Mouse (Mus musculus) hindlimb bud, embryonic 11.5 days (tissue): ENCODE results near the gene Ncoa1.
A peak's percentile ranks its signal among the peaks of the same experiment; 100 is the strongest.

ENCODE experiments used
- DNase-seq: peaks from one replicate; pipeline ENCODE4 v3.0.0-alpha.2; 2012; ENCODE audit warnings: low read depth, low spot score; ENCODE audit errors: extremely low spot score

Ncoa1 gene

DNA sequence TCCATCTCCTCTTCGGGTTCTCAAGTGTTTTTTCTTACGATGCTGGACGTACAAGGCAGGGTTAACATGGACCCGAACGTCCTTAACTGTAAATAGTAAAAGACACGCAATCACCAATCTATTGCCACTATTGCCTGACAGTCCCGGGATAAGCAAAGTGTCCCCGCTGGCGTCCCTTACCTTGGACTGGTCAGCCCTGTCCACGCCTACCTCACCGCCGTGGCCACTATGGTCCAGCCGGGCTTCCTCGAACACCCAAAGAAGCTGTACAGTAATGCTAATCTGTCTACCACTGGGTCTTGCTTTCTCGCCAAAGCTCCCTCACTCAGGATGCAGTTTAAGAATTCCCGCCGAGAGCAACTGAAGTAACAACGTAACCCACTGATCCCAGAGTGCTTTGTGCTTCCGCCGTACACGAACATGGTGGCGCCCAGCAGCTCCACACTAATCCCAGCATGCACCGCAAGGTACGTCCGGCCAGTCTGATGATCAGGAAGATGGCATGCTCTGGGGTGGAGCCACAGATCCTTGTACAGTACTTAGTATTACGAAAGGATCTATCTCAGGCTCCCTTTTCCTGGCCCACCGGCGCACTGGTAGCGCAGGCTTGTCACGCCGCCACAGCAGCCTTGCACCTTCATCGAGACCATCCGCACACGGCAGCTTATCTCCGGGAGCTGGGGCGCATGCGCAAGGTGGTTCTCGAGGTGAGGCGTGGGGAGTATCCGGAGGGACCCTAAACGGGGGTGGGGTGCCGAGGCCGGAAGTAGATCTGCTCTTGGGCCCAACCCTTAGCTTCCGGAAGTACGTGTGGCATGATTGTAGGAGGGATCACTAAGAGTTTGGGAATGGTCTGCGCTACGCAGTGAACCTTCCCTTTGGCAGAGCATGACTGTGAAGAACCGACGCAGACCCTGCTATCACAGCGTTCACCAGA, 243.1 kb downstream of the Ncoa1 start, which contains the start of the genes Ptrhd1 and Cenpo:
Ptrhd1 (plus strand) TSS at position 456 of the 937 bp plus-strand sequence.
Cenpo (minus strand) TSS at position 723 of the 937 bp plus-strand sequence.
- DNase-seq, result peak; percentile 89

DNA sequence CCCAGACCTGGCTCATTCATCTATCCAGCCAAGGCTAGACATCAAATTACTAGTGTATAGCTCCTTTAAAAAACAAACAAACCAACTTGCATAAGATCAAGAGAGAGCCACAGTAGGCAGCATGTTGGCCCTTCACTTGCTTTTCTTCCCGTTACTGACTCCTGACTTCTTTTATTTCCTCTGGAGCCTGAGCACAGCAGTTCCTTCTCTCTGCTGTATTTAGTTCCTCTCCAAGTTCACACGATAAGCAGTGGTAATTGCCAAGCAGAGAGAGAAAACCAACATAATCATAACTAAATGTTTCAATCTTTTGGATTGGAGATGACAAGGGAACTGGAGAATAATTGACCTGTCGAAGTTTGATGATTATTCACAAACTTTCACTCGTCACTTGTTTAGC, 244.2 kb downstream of the Ncoa1 start:
- DNase-seq, result no peak

DNA sequence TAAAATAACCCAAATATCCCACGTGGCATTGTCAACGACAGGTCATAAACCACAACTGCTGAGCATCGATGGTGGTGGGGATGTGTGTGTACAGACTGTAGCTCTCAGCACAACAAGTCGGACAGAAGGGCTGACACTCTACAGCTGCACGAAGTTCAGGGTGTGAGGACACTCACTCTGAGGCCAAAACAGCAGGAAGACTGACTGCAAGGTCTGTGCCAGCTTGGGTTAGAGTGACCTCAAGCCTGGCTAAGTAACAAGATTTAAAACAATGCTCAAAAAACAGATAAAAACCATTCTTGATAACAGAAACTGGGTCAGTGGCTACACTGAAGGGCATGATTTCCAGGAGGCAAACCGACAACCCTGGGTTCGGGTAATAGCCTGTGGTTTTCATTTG, 246.8 kb downstream of the Ncoa1 start:
- DNase-seq, result no peak

DNA sequence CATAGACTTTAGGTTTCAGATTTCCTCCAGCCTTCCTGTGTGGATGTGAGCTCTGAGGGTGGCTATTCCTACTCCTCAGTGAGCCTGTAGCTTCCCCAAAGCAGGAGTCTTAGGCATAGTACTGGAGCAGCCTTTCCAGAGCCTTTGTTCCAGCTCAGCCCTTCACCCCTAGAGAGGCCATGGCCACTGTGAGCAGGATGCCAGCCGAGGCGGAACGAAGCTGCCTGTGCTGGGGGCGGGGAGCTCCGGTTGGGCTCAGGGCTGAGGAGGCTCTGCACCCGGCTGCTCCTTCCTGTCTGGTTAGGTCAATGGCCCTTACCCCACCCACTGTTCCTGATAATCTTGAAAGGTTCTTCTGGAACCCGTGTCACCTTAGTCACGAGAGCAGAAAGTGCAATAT, 264.1 kb downstream of the Ncoa1 start:
- DNase-seq, result no peak

DNA sequence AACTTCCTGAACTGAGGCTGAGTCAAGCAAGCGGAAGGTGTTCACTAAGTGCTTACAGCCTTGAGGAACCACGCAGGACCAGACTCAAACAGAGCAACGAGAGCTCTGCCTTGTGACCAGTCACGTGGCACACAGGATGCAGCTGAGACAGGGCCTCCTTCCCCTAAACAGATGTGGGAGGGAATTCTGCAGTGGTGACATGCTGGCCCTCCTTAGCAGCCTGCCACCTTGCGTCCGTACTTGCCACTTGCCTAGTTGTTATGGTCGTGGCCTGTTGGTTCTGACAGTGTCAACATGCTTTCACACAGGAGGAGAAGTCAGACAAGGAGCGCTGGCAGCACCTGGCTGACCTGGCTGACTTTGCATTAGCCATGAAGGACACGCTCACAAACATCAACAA, 265.8 kb downstream of the Ncoa1 start:
- no peak for DNase-seq

DNA sequence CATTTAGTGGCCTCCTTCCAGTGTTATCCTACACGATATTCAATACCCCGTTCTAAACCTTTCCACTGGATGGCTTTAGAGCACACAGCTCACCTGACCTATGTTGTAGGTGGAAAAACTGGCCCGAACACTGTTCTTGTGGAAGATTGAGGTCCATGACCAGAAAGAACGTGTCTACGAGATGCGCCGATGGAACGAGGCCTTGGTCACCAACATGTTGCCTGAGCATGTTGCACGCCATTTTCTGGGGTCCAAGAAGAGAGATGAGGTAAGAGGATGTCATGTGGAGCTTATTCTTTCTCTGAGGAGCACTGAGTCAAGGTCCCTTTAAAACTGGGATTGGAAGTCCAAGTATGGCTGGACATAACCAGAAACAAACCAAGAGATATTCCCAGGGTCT, 267.8 kb downstream of the Ncoa1 start:
- DNase-seq, result no peak

DNA sequence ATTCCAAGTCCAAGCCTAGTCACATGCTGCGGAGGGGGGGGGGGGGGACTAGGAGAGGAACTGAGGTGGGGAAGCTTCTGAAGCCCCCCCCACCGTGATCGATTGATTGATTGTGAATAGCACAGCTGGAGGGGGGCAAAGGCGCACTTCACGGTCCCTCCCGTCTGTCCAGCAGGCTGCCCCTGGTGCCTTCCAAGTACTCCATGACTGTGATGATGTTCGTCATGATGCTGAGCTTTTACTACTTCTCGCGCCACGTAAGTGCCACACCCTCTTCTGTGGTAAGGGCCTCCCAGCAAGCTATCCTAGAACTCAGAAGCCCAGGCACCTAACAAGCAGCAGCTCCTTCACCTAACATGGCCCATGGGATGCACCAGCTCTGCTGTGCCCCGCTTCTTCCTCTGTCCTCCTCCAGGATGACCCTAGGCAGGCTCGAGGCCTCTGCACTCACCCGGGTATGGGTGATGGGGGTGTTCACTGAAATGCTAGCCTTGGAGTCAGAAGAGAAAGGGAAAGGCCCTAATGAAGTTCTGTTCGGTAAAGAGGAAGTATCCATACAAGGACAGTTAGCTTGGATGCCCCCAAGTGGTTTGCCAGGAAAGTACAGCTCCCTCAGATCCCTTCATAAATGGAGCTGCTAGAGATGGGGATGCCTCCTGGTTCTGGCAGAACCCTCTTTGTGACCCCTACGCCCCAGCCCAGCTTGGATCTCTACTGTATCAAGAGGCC, 268.4 kb downstream of the Ncoa1 start:
- no peak for DNase-seq

DNA sequence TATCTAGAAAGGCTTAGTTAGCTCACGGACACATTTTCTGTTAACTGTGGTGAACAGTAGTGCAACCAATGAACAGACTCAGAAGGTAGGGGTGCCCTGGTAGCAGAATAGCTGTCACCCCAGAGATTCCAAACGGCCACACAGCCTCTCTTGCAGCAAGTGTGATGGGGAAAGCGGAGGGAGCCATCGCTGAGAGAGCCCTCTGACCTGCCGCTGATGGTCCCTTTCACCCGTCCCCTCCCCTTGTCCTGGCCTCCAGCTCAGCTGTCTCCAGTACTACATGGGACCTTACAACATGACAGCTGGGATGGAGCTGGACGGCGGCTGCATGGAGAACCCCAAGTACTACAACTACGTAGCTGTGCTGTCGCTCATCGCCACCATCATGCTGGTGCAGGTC, 270.9 kb downstream of the Ncoa1 start:
- no peak for DNase-seq

DNA sequence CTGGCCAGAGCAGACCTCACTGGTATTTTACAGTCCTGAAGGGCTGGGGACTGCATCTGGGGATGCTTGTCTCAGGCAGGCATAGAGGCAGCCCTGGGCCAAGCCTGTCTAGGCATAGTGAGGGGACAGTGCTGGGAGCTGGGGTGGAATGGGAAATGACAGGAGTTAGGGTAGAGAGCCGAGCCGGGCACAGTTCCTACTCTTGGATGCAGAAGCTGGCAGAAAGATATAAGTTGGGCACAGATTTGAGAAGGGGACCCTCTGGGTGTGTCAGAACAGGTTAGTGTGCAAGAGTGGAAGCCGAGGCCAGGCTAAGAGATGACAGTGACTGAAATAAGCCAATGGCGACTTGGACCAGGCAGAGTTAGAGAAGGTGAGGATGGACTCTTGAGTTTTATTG, 274.8 kb downstream of the Ncoa1 start:
- no peak for DNase-seq

DNA sequence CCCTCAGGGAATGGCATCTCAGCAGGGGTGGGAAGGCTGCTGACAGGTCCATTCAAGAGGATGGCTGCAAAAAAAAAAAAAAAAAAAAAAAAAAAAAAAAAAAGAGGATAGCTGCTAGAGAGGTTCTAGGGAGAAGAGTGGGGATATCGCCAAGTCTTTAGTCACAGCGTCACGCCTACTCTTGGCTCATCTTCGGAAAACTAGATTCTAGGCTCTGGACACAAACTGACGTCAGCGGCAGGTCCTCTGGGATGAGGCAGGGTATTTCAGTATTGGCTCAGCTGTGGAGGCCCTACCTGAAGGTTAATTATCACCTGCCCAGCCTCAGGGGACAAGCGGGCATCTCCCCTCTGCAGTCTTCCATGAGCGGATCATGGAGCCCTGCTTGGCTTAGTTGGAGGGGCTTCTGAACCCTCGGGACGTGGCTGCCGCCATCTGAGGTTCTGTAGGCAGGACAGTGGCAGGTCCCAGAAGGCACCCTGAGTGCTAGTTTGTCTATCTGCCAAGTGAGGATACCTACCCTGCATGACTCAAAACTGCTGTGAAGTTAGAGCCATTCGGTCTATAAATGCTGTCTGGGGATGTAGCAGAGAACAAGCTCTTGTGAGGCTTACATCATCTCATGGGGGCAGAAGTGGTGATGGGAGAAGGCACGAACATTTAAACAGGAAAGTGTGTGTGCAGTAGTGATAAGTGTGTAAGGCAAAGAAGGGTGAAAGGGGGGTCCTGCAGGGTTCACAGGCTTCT, 275.4 kb downstream of the Ncoa1 start:
- DNase-seq, result no peak

DNA sequence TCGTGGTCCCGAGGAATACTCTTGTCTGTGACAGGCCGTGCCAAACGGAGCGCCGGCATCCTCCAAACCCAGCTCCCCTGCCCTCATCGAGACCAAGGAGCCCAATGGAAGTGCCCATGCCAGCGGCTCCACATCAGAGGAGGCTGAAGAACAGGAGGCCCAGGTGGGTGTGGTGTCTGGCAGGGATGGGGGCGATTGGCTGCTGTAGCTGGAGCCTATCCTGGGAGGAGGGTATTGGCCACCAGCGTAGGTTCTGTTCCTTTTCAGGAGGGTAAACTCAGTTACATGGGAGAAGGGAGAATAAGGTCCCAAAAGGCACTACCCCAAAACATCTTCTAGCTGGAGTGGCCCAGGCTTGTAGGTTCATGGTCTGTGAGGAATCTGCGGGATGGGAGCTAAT, 277.7 kb downstream of the Ncoa1 start:
- no peak for DNase-seq

DNA sequence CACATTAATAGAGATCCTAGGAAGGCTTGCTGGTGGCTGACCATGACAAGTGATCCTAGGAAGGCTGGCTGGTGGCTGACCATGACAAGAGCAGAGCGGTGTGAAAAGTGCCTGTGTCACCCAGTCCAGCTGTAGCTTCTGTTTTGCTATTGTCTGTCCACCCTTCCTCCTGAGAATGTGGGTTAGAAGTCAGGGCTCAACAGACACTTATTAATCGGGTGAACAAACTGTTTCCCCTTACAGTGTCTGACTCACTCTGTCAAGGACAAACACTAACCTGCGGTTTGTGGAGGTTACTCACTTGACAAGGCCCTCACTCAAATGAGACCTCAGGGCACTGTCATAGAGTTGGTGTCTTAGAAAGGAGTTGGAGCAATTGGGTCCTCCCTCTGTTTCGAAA, 278.3 kb downstream of the Ncoa1 start:
- no peak for DNase-seq
